Mouse (Mus musculus) lung, postnatal 0 days (tissue): ENCODE measurements around the gene Ptprs. TPM values are rescaled to one million over a fixed set of nuclear protein-coding genes. Genes with fewer than 3 reads are reported as not detected.

Experiments
- ATAC-seq: fragments of 200-750 bp; cut with Nextera tagmentation; 2 replicates; pipeline ENCODE4 v1.8.0; 2017; ENCODE audit warnings: moderate library complexity
- DNase-seq: peaks from one replicate; pipeline ENCODE4 v3.0.0-alpha.2; 2016; ENCODE audit warnings: low spot score
- H3K27ac ChIP-seq: fragments of 300-500 bp; sonication (generic); 2 replicates; pipeline ENCODE4 v1.5.1; 2014; ENCODE audit warnings: antibody characterized with exemption, mild to moderate bottlenecking, low read length, mixed read lengths
- H3K27me3 ChIP-seq: fragments of 300-500 bp; sonication (generic); replicated peaks from 2 replicates; pipeline ENCODE4 v1.6.1; 2014; ENCODE audit warnings: low read length, mixed read lengths; ENCODE audit not compliant: insufficient read depth
- H3K36me3 ChIP-seq: fragments of 300-500 bp; sonication (generic); 2 replicates; pipeline ENCODE4 v1.6.1; 2014; ENCODE audit warnings: low read length, mixed read lengths; ENCODE audit not compliant: insufficient read depth
- H3K4me1 ChIP-seq: fragments of 300-500 bp; sonication (generic); 2 replicates; pipeline ENCODE4 v1.6.1; 2014; ENCODE audit warnings: antibody characterized with exemption, low read depth, low read length, mixed read lengths; ENCODE audit not compliant: insufficient read depth
- H3K4me2 ChIP-seq: fragments of 300-500 bp; sonication (generic); replicated peaks from 2 replicates; pipeline ENCODE4 v1.6.1; 2014; ENCODE audit warnings: low read depth, mild to moderate bottlenecking, low read length, moderate library complexity, mixed read lengths
- H3K4me3 ChIP-seq: fragments of 300-500 bp; sonication (generic); 2 replicates; pipeline ENCODE4 v1.5.1; 2014; ENCODE audit warnings: low read depth, low read length
- H3K9ac ChIP-seq: fragments of 300-500 bp; sonication (generic); replicated peaks from 2 replicates; pipeline ENCODE4 v1.6.1; 2014; ENCODE audit warnings: low read depth, mild to moderate bottlenecking
- H3K9me3 ChIP-seq: fragments of 300-500 bp; sonication (generic); 2 replicates; pipeline ENCODE4 v1.6.1; 2016; ENCODE audit warnings: low read length, mixed read lengths
- CTCF ChIP-seq: IDR thresholded peaks from 2 replicates; pipeline ENCODE4 v1.5.1; 2016; ENCODE audit warnings: antibody characterized with exemption, mild to moderate bottlenecking
- EP300 ChIP-seq: IDR thresholded peaks from 2 replicates; pipeline ENCODE4 v1.6.1; 2016; ENCODE audit warnings: antibody characterized with exemption, mild to moderate bottlenecking, control low read depth
- WGBS: fragments of 180-500 bp; shearing (Covaris S2); extraction: QIAGEN DNeasy Blood & Tissue Kit; methylation state at CpG from one replicate; pipeline ENCODE4 v1.1.7; 2014; 5-methylcytosine and 5-hydroxymethylcytosine counted together
- polyA plus RNA-seq: library from polyadenylated mRNA; unstranded; fragments of >200 nt; fragmentation: Nextera tagmentation; extraction: Ambion mirVana; gene quantifications from 2 replicates; pipeline ENCODE4 v1.2.1, GENCODE M21; 2015

Ptprs gene
- polyA plus RNA-seq, 1 experiment from 2014 or later = 25.6 TPM

- Histone ChIP-seq H3K9me3 (no peaks in the 10 kb centered on the region), H3K27ac (no peak overlapping the region), H3K27me3 (no peaks in the 10 kb centered on the region), H3K4me1 (no peaks in the 10 kb centered on the region), H3K4me3 (no peak overlapping the region), H3K9ac (no peak overlapping the region), H3K36me3 (peaks cover 23% of the 10 kb centered on the region), H3K4me2 (no peak overlapping the region)
- TF ChIP-seq EP300 (no peak), CTCF (no peak)
- WGBS = 75% methylated on average over 17 of the region's 17 CpGs
- ATAC-seq (no peak), DNase-seq (no peak)
These were observed 102.9 kb downstream of the Ptprs start for GRCm38 (mm10) chr17:56373136-56374034.

GRCm38 (mm10) chr17:56372109-56372508, 104.2 kb downstream of the Ptprs start:
- no peak for ATAC-seq
- 67% methylated on average over 4 of the region's 4 CpGs for WGBS

GRCm38 (mm10) chr17:56371029-56371660, 105.1 kb downstream of the Ptprs start:
- DNase-seq = no peak
- H3K9me3 ChIP-seq = no peaks in the 10 kb centered on the region
- TF ChIP-seq EP300 (no peak), CTCF (no peak)
- ATAC-seq = no peak
- no peak overlapping the region for H3K4me2 ChIP-seq
- H3K4me3 ChIP-seq = no peak overlapping the region
- H3K36me3 ChIP-seq = peaks cover 10% of the 10 kb centered on the region
- H3K27ac ChIP-seq = no peak overlapping the region
- H3K4me1 ChIP-seq = no peaks in the 10 kb centered on the region
- 88% methylated on average over 15 of the region's 15 CpGs for WGBS
- no peak overlapping the region for H3K9ac ChIP-seq
- no peaks in the 10 kb centered on the region for H3K27me3 ChIP-seq

More at GRCm38 (mm10) chr17:56372109-56372508, 104.2 kb downstream of the Ptprs start:
- Histone ChIP-seq H3K4me1 (no peaks in the 10 kb centered on the region), H3K4me3 (no peak overlapping the region), H3K36me3 (peaks cover 16% of the 10 kb centered on the region), H3K27me3 (no peaks in the 10 kb centered on the region), H3K9me3 (no peaks in the 10 kb centered on the region), H3K4me2 (no peak overlapping the region), H3K9ac (no peak overlapping the region), H3K27ac (no peak overlapping the region)
- no peak for DNase-seq
- TF ChIP-seq EP300 = no peak
- TF ChIP-seq CTCF = 0 out of 2 replicates have a peak, but pooled peaks have one; percentile 19

GRCm38 (mm10) chr17:56370090-56370489, 106.2 kb downstream of the Ptprs start:
- H3K36me3 ChIP-seq = peaks cover 6% of the 10 kb centered on the region
- no peak overlapping the region for H3K4me2 ChIP-seq
- no peaks in the 10 kb centered on the region for H3K9me3 ChIP-seq
- 86% methylated on average over 3 of the region's 3 CpGs for WGBS
- H3K4me3 ChIP-seq = no peak overlapping the region
- H3K27ac ChIP-seq = no peak overlapping the region
- no peaks in the 10 kb centered on the region for H3K27me3 ChIP-seq
- H3K9ac ChIP-seq = no peak overlapping the region
- no peak for ATAC-seq
- TF ChIP-seq EP300 (no peak), CTCF (no peak)
- no peak for DNase-seq
- peaks cover 3% of the 10 kb centered on the region; the same call in 1 of the 2 replicates for H3K4me1 ChIP-seq

GRCm38 (mm10) chr17:56368291-56368790, 107.9 kb downstream of the Ptprs start:
- ATAC-seq (no peak), DNase-seq (no peak)
- no peaks in the 10 kb centered on the region for H3K9me3 ChIP-seq
- TF ChIP-seq CTCF (no peak), EP300 (no peak)
- no peak overlapping the region for H3K4me2 ChIP-seq
- no peaks in the 10 kb centered on the region for H3K27me3 ChIP-seq
- H3K4me3 ChIP-seq = no peak overlapping the region
- H3K4me1 ChIP-seq = peaks cover 3% of the 10 kb centered on the region; the same call in 1 of the 2 replicates
- no peak overlapping the region for H3K27ac ChIP-seq
- H3K36me3 ChIP-seq = 0 out of 2 replicates have a peak, but pooled peaks cover 6% of the 10 kb centered on the region
- no peak overlapping the region; the same call in 1 of the 2 replicates for H3K9ac ChIP-seq
- 91% methylated on average over 6 of the region's 6 CpGs for WGBS
